Mouse (Mus musculus) embryo, embryonic 9.5 days (tissue): ENCODE measurements around the gene Gm14406.
"Not testable (repeated sequence)": the region's sequence is repeated elsewhere in the genome, so short reads cannot be mapped to it uniquely, and the experiment has no call there.

Source experiments
- DNase-seq: peaks from one replicate; pipeline ENCODE4 v3.0.0-alpha.2; 2017; ENCODE audit errors: extremely low spot score

Gene Gm14406

DNA sequence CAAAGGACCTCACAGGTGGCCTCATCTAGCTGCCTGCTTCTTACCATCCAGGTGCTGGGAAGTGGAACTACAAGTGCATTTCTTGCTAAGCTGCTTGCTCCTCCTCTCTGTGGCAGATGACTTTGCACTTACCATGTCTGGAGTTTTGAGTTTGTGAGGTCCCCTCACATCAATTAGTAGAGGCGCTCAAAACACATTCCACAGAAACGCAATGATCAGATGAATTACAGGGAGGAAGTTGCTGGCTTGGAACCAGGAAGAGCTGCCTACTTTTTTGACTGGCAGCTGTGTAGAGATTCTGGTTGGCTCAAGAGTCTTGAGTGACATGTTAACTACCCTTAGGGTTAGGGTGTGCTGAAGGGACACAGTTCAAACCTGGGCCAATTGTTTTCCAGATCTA is at the start of gene Gm14406:
Gm14406 (minus strand) TSS at position 213 of the 400 bp plus-strand sequence.
- not testable (repeated sequence) for DNase-seq

DNA sequence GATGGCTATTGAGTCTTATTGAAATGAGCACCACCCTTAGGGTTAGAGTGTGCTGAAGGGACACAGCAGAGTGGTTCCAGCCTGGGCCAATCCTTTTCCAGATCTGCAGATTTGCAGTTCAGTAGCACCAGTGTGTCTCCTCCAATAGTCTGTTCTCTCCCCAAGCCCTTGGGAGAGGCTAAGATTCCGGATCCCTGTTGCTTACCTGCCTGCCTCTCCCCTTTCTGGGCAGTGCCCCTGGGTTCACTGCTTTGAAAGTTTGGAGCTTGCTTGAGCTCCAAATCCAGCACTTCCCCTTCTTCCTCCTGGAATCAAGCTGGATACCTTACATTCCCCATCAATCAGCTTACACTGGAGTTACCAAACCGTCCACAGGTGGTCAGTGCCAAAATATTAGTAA is 2.9 kb downstream of the Gm14406 start:
- not testable (repeated sequence) for DNase-seq

DNA sequence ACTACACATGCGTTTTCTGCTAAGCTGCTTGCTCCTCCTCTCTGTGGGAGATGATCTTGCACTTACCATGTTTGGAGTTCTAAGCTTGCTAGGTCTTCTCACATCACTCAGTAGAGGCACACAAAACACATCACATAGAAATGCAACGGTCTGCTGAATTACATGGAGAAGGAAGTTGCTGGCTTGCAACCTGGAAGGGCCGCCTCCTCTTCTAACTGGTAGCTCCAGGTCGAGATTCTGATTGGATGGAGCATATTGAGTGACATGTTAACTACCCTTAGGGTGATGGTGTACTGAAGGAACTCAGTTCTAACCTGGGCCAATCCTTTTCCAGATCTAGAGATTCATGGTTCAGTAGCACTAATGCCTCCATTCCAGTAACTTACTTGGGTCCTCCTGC is 18.6 kb downstream of the Gm14406 start:
- not testable (repeated sequence) for DNase-seq

DNA sequence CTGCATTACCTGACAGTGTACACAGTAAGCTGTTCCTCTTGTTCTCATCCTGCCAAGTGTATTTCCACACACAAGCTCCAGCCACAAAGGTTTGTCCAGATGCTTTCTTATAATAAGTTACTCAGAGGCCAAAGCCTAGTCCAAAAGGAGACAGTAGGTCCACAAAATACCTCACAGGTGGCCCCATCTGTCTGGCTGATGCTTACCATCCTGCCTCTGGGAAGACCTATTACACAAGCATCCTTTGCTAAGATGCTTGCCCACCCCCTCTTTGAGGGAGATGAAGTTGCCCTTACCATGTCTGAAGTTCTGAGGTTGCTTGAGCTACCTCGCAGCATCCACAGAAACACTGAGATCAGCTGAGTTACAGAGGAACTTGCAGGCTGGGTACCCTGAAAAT is 22.7 kb downstream of the Gm14406 start:
- not testable (repeated sequence) for DNase-seq

DNA sequence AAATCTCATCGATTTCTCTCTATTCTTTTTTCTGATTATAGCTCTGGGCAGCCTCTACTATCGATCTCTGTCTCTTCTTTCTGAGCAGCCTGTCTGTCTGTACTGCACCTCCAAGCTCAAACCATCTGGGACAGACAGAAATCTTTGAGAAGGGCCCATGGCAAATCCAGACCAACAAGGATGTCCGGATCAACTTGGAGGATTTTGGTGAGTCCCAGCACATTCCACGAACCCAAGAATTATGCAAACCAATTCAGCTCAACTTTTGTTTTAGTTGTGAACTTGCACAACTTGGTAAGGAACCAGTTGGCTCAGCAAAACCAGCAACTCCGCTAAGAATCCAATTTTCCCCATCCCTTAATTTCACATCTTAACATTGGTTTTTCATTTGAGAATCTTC is 40.3 kb downstream of the Gm14406 start:
- not testable (repeated sequence) for DNase-seq

DNA sequence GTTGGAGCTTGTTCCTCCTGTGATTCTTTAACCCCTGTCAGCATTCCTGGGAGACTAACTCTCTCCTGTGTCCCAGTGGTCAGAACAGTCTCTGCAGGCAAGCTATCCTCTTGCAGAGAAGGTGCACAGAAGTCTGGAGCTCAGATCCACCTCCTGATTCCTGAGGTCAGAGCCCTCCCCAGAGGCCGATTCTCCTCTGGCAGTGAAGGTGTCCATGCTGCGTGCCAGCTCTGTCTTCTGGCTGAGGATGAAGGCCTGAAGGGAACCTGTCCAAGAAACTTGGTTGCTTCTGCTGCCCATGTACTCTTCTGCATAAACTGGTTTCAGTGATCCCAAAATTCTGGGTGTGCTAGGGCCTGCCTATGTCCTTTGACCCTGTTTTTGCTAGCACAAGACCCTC is 40.9 kb downstream of the Gm14406 start:
- DNase-seq = not testable (repeated sequence)

DNA sequence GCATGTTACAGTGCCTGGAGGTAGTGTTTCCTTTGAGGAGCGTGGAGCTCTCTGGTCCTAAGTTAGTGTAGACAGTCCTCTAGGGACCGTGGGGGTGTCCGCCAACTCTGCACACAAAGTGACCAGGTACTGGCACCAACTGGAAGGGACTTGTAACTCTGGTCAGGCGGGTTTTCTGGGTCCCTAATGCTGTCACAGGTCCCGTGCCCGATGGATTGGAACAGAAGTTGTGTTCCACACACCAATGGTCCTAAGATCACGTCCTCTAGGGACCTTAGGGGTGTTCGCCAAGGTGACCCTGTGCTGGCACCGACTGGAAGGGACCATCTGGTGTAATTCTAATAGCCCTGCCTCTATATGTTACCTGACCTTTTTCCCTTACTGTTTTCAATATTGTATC is 42.1 kb downstream of the Gm14406 start:
- no peak for DNase-seq

DNA sequence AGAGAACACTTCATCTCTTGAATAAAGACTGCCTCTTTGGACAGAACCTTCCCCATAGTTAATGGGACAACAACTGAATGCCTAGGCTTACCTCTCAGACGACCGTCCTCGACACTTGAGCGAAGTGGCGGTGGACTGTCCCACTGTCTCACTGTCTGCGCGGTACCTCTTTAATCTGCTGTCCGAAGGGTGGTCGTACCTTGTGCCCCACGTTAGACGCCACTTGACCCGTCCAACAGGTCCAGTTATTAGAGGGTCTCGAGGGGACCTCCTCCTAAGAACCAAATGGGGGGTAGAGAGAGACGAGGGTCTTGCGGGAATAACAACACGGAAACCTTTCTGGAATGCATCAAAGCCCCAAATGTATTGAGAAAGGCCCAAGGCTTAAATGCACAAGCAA is 53.8 kb downstream of the Gm14406 start:
- not testable (repeated sequence) for DNase-seq

DNA sequence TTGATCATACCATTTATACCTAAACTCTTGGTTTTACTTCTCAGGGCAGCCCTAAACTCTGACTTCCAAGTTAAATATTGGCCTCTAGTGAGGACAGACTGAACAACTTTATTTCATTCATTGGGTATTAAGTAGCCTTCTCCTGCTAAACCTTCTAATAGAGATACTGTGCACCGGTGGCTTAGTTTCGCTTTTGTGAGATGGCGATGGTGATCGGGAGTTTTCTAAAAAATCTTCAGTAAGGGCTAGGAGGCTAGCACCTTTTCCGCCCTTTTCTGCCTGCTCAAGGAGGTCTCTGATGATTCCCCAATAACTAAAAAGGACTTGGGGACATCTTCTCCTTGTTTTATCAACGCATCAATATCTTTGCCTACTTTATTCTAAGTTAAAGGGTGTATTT is 54.3 kb downstream of the Gm14406 start:
- DNase-seq = not testable (repeated sequence)

DNA sequence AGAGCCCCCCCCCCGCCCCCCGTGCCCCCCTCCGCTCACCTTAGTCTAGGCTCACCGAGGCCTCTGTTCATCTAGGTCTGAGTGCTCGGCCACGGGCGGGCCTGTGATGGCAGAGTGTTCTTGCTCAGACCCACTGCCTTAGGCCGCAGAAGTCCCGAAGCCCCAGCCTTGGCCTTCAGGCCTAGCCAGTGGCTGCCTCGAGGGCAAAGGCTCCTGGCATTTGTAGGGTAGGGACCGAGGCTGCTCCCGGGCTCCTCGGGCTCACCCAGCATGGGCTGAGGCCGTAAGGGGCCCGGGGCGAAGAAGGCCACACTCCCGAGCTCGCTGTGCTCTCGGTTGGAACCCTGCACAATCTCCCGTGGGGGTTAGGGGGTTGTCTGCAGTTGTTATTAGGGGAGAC is 54.9 kb downstream of the Gm14406 start:
- DNase-seq = no peak

DNA sequence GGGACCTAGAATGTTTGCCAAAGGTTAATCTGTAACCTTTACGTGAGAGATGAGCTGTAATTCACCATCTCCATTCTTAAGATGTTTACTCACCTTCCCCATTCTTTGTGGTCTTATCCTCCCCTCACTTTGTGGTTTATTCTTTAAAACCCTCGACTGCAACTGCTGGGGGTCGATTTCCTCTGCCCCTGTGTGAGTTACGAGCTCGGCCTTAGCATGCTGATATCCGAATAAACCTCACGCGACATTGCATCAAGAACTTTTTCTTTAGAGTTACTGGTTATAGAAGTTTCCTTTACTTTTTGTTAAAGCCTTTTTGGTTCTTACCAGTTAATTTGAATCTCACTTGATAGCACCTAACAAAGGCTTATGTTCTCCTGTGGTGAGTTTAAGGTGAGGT is 58.0 kb downstream of the Gm14406 start:
- no peak for DNase-seq
